Mouse (Mus musculus) small intestine, adult 2 months (tissue): ENCODE measurements around the gene Slc25a30.

Experiments used
- CTCF ChIP-seq: fragments of 200-500 bp; IDR thresholded peaks from 2 replicates; pipeline ENCODE4 v1.5.1; 2012; ENCODE audit warnings: low read depth, mild to moderate bottlenecking, control low read depth, inconsistent platforms, low read length, moderate library complexity, mixed read lengths; ENCODE audit not compliant: insufficient replicate concordance, insufficient read length; ENCODE audit errors: extremely low read depth
- POLR2A ChIP-seq: fragments of 200-500 bp; IDR thresholded peaks from 2 replicates; pipeline ENCODE4 v1.6.1; 2012; ENCODE audit warnings: low read depth, mild to moderate bottlenecking, control low read depth, inconsistent platforms, low read length, moderate library complexity

DNA sequence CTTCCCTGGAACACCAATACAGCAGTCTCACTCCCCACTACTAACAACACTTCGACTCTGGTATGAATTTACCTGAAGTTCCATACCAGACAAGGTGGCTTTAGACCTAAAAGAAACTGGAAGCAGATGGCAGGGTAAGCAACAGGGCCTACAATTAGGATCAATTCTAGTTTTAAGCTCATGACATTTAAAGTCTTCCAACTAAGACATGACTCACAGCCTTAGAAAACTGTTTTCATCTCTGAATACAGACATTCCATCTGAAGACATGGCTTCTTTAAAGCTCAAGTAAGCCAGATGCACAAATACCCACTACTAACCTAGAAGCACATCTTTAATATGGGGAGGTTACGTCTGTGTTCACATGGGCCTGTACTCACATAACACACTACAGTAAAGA lies 38.9 kb downstream of the Slc25a30 start:
- TF ChIP-seq POLR2A (no peak), CTCF (no peak)
